Mouse (Mus musculus): ENCODE measurements around the gene Fance.

- no peak for TF ChIP-seq POLR2A (IDR thresholded peaks at IDR 0.05; ENCODE audit: insufficient read depth, low read length)
- TF ChIP-seq CTCF (IDR thresholded peaks at IDR 0.05; ENCODE audit: low read depth, low read length), result no peak
Observed at GRCm38 (mm10) chr17:28271537-28272266, 41.6 kb upstream of the Fance start.

All from ES-Bruce4 (cell line).